ENCODE assay signal across 8 mouse cellular contexts in the genomic region with DNA sequence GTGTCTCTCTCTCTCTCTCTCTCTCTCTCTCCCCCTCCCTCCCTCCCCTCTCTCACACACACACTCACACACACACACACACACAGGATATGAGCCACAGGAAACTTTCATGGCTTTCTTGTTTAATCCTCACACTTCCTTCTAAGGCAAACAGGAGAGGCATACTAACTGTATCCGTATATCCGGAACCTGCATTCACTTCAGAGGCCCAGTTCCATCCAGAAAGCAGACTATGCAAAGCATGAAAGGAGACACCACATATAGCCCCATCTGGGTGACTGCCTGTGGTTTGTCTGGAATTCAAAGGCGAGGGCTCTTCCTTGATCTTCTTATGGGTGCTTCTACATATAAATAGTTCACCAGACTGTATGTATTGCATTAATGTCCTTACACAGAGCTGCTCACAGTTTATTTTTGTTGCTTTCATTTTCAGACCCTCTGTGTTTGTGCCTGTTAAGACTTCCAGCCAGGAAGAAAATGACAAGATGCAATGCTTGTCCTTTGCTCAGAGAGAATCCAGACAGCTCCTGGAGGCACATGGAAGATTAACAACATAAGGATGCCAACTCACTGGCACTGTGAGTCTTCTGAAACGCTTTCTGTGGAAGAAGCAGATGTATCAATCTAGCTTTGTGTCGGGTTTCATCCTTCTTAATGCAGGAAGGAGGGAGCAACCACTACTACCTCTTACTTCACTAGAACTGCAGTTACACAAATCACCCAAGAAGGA. TPM values are rescaled to one million over a fixed set of nuclear protein-coding genes. Genes with fewer than 3 reads are reported as not detected.
DNase-seq lines count a peak whose midpoint lies in the region; ATAC-seq and TF ChIP-seq lines count a peak whose summit lies in the region.
"Had no signal": no experiment of that assay in that cellular context is flagged by ENCODE, and none has a peak within 500 bp of the region (broad histone marks: within the 10 kb centered on the region; RNA-seq: fewer than 3 reads in every experiment).

No protein-coding gene starts in this region.

- H3K27me3 ChIP-seq in embryonic facial prominence, embryonic 14.5 days (replicated peaks; ENCODE audit: control insufficient read depth, insufficient read depth, low read length): no peaks in the 10 kb centered on the region
- H3K27me3 ChIP-seq in liver, embryonic 13.5 days: no peaks in the 10 kb centered on the region

- no peak for DNase-seq in left cerebral cortex, adult 2 months (ENCODE audit: extremely low spot score in 1 of 2, low spot score in 2 of 2)
- DNase-seq in left cerebral cortex, adult 8-10 months (ENCODE audit: low spot score in 2 of 2): no peak
- peak; percentile 75 for DNase-seq in R1 (ENCODE audit: low read depth, low spot score)
- DNase-seq in embryonic facial prominence, embryonic 14.5 days (ENCODE audit: low spot score): peak; percentile 83
- DNase-seq in liver, embryonic 13.5 days: no peak
- no peak for DNase-seq in adrenal gland, adult 2 months
- no peak for DNase-seq in embryo, embryonic 11 days
- DNase-seq: adrenal gland, postnatal 25 days had no signal

- TF ChIP-seq CTCF in left cerebral cortex, adult 2 months (IDR thresholded peaks at IDR 0.05): no peak

- no peak overlapping the region; the same call in 1 of the 2 replicates for H3K9ac ChIP-seq in embryonic facial prominence, embryonic 14.5 days (ENCODE audit: low read depth, low read length)
- no peak overlapping the region for H3K9ac ChIP-seq in liver, embryonic 13.5 days

- H3K4me2 ChIP-seq in embryonic facial prominence, embryonic 14.5 days (ENCODE audit: low read depth, low read length): no peak overlapping the region
- H3K4me2 ChIP-seq in liver, embryonic 13.5 days: no peak overlapping the region

- peak; percentile 69 for ATAC-seq in embryonic facial prominence, embryonic 14.5 days (ENCODE audit: low read depth)
- ATAC-seq in liver, embryonic 13.5 days (ENCODE audit: low read depth): no peak

- H3K27ac ChIP-seq in left cerebral cortex, adult 2 months: peak overlapping the region; percentile 67
- peak overlapping the region; percentile 86 for H3K27ac ChIP-seq in embryonic facial prominence, embryonic 14.5 days (replicated peaks; ENCODE audit: low read depth, low read length)
- peak overlapping the region; percentile 64 for H3K27ac ChIP-seq in liver, embryonic 13.5 days

- intact Hi-C loops in left cerebral cortex, adult 2 months (cut with DNase I): loop anchor here (2.0 kb wide), 1 partner anchor 21 kb away; no protein-coding TSS in a partner anchor

- no peak overlapping the region for H3K4me3 ChIP-seq in left cerebral cortex, adult 2 months
- H3K4me3 ChIP-seq in embryonic facial prominence, embryonic 14.5 days (ENCODE audit: low read depth, low read length): no peak overlapping the region
- H3K4me3 ChIP-seq in liver, embryonic 13.5 days (replicated peaks): no peak overlapping the region

- peaks cover 8% of the 10 kb centered on the region; the same call in 1 of the 2 replicates for H3K36me3 ChIP-seq in embryonic facial prominence, embryonic 14.5 days (ENCODE audit: control insufficient read depth, insufficient read depth, low read length)
- peaks cover 54% of the 10 kb centered on the region for H3K36me3 ChIP-seq in liver, embryonic 13.5 days

- peaks cover 70% of the 10 kb centered on the region for H3K4me1 ChIP-seq in embryonic facial prominence, embryonic 14.5 days (ENCODE audit: control insufficient read depth, insufficient read depth, low read length)
- H3K4me1 ChIP-seq in liver, embryonic 13.5 days (replicated peaks): peaks cover 98% of the 10 kb centered on the region

- WGBS in embryonic facial prominence, embryonic 14.5 days: 28% methylated on average over 5 of the region's 5 CpGs
- WGBS in liver, embryonic 13.5 days (ENCODE audit: insufficient replicate concordance): 77% methylated on average over 5 of the region's 5 CpGs

- no peaks in the 10 kb centered on the region for H3K9me3 ChIP-seq in embryonic facial prominence, embryonic 14.5 days (ENCODE audit: control insufficient read depth, low read length)
- H3K9me3 ChIP-seq in liver, embryonic 13.5 days (replicated peaks): no peaks in the 10 kb centered on the region

RNA-seq across cellular contexts. Expression of gene Actn4, which starts 18.5 kb away (rescaled TPM):
- total RNA-seq in left cerebral cortex, adult 2 months (2021): 100 to 1,000 TPM; 196 to 199 TPM
- total RNA-seq in left cerebral cortex, adult 8-10 months (2022): 100 to 1,000 TPM; 161 to 178 (median 177) TPM
- 256 and 280 TPM in 2 replicates for polyA plus RNA-seq in embryonic facial prominence, embryonic 14.5 days (2014; fragmentation: Nextera tagmentation; extraction: Ambion mirVana)
- 116 and 131 TPM in 2 replicates for polyA plus RNA-seq in liver, embryonic 13.5 days (2015; fragmentation: Nextera tagmentation; extraction: Ambion mirVana)
- 100 to 1,000 TPM; 247 to 264 TPM for total RNA-seq in adrenal gland, adult 2 months (2021)
- 301 and 316 TPM in 2 replicates for polyA plus RNA-seq in adrenal gland, adult 2 months (2012; rRNA removed)

RNA-seq across cellular contexts. Expression of gene Eif3k, which starts 38.0 kb away (rescaled TPM):
- 100 to 1,000 TPM; 179 to 192 TPM for total RNA-seq in left cerebral cortex, adult 2 months (2021)
- total RNA-seq in left cerebral cortex, adult 8-10 months (2022): 100 to 1,000 TPM; 197 to 208 (median 204) TPM
- polyA plus RNA-seq in embryonic facial prominence, embryonic 14.5 days (2014; fragmentation: Nextera tagmentation; extraction: Ambion mirVana): 403 and 404 TPM in 2 replicates
- polyA plus RNA-seq in liver, embryonic 13.5 days (2015; fragmentation: Nextera tagmentation; extraction: Ambion mirVana): 294 and 308 TPM in 2 replicates
- total RNA-seq in adrenal gland, adult 2 months (2021): 100 to 1,000 TPM; 259 to 280 TPM
- 118 and 138 TPM in 2 replicates for polyA plus RNA-seq in adrenal gland, adult 2 months (2012; rRNA removed)

RNA-seq across cellular contexts. Expression of gene Map4k1, which starts 38.2 kb away (rescaled TPM):
- 1 to 10 TPM; 1.8 to 2.3 TPM for total RNA-seq in left cerebral cortex, adult 2 months (2021)
- total RNA-seq in left cerebral cortex, adult 8-10 months (2022): 1 to 10 TPM in 3 of 4 experiments, under 1 TPM in 1; 0.99 to 3.7 (median 2.1) TPM
- polyA plus RNA-seq in embryonic facial prominence, embryonic 14.5 days (2014; fragmentation: Nextera tagmentation; extraction: Ambion mirVana): 7.2 and 8.7 TPM in 2 replicates
- 27.4 and 29.1 TPM in 2 replicates for polyA plus RNA-seq in liver, embryonic 13.5 days (2015; fragmentation: Nextera tagmentation; extraction: Ambion mirVana)
- total RNA-seq in adrenal gland, adult 2 months (2021): 1 to 10 TPM in 1 of 2 experiments, under 1 TPM in 1; 0.37 to 1.3 TPM
- 2.2 TPM in 2 replicates for polyA plus RNA-seq in adrenal gland, adult 2 months (2012; rRNA removed)

Comparison
In these comparisons a context has a peak if more than half of its experiments do, and no peak if none do; other contexts are left out.
1. DNase-seq: peak in R1 (single experiment) and embryonic facial prominence, embryonic 14.5 days (single experiment); none in left cerebral cortex, adult 2 months (0 of 2), left cerebral cortex, adult 8-10 months (0 of 2), liver, embryonic 13.5 days (single experiment), adrenal gland, adult 2 months (single experiment) and embryo, embryonic 11 days (single experiment).
2. Peak in every context shown above with its lines, with median percentiles within 50 percentile points of each other: H3K27ac ChIP-seq.